Mouse (Mus musculus) megakaryocyte, embryonic 14.5 days (primary cell): Measurements from ENCODE around the gene Lrp1.

Experiments
- FLI1 ChIP-seq: IDR thresholded peaks from 2 replicates; pipeline ENCODE4 v1.6.1; 2012; ENCODE audit warnings: low read length, inconsistent platforms, mixed read lengths
- GATA1 ChIP-seq: IDR thresholded peaks from 3 replicates; pipeline ENCODE4 v1.6.1; 2012; ENCODE audit warnings: mixed read lengths, low read length, inconsistent platforms, borderline replicate concordance

GRCm38 (mm10) chr10:127614236-127615033 is 6.5 kb downstream of the Lrp1 start:
- TF ChIP-seq GATA1: no peak
- TF ChIP-seq FLI1: no peak
